Mouse (Mus musculus) small intestine, adult 2 months (tissue): Measurements from ENCODE around the gene Kcnt1.

Source experiments
- CTCF ChIP-seq: fragments of 200-500 bp; IDR thresholded peaks from 2 replicates; pipeline ENCODE4 v1.5.1; 2012; ENCODE audit warnings: low read depth, mild to moderate bottlenecking, control low read depth, inconsistent platforms, low read length, moderate library complexity, mixed read lengths; ENCODE audit not compliant: insufficient replicate concordance, insufficient read length; ENCODE audit errors: extremely low read depth
- POLR2A ChIP-seq: fragments of 200-500 bp; IDR thresholded peaks from 2 replicates; pipeline ENCODE4 v1.6.1; 2012; ENCODE audit warnings: low read depth, mild to moderate bottlenecking, control low read depth, inconsistent platforms, low read length, moderate library complexity

DNA sequence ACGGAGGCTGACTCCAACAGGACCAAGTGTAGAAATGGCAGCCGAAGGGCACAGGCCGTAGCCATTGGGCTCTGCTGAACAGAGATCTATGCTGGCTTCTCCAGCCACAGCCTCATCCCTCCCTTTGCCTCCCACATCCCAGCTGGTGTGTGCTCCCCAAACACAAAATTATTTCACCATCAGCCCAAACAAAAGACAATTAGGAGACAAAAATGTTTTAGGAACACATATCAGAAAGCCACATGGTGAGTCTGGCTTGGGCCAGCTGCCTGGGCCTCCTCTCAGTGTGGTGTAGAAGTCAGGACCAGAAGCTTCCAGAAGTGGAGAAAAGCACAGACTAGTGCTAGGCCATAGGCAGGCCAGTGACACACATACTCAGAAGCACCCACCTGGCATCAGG is 19.4 kb upstream of the Kcnt1 start:
- no peak for TF ChIP-seq CTCF
- TF ChIP-seq POLR2A: no peak
